Mouse (Mus musculus): Measurements from ENCODE around the gene Mpped1. TPM values are rescaled to one million over a fixed set of nuclear protein-coding genes. Genes with fewer than 3 reads are reported as not detected.

Gene Mpped1
- polyA plus RNA-seq, 1 experiment from 2014 or later = 8.4 TPM

DNA sequence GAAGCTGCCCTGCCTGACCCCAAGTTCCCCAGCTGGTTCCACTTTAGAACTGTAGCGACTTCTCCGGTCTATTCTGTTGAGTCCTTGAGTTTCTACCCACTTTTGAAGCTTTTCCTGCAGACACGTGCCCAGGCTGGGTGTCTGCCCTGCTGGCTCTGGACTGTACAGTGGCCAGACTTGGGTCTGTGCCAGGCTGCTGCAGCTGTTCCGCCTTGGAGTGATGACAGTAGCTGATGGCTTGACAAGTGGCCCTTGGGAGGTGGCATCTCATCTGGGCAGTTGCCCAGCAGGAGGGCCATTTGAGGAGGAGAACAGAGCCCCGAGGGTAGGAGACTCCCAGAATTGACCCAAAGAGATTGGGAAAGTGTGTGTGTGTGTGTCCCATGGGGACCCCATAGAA lies 6.8 kb upstream of the Mpped1 start:
- Histone ChIP-seq H3K27me3 (ENCODE audit: low read depth, poor library complexity, severe bottlenecking) (peaks cover 33% of the 10 kb centered on the region), H3K4me3 (no peak overlapping the region), H3K9me3 (replicated peaks) (no peaks in the 10 kb centered on the region), H3K27ac (replicated peaks) (no peak overlapping the region), H3K4me1 (peaks cover 19% of the 10 kb centered on the region), H3K36me3 (no peaks in the 10 kb centered on the region)
- WGBS = 89% methylated on average over 5 of the region's 5 CpGs
- no peak for DNase-seq (ENCODE audit: low spot score)

DNA sequence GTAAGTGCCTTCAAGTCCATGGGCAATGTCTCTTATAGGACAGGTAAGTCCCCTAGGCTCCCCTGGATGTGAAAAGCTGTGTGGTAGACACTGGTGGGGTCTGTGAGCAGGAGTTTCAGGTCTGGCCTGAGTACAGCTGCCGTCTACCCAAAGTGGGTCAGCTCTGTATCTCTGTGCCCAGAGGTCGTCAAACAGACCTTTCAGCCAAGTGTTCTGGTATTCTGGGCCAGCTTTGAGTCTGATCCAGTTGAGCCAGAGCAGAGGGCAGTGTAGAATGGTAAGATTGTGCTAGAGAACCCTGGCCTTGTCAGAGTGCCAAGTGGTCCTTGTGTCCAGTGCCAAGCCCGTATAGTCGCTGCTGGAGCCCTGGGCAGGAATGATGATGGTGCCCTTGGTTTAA lies 6.3 kb upstream of the Mpped1 start:
- Histone ChIP-seq H3K9me3 (replicated peaks) (no peaks in the 10 kb centered on the region), H3K27me3 (ENCODE audit: low read depth, poor library complexity, severe bottlenecking) (peaks cover 38% of the 10 kb centered on the region)
- 91% methylated on average over 4 of the region's 4 CpGs for WGBS

DNA sequence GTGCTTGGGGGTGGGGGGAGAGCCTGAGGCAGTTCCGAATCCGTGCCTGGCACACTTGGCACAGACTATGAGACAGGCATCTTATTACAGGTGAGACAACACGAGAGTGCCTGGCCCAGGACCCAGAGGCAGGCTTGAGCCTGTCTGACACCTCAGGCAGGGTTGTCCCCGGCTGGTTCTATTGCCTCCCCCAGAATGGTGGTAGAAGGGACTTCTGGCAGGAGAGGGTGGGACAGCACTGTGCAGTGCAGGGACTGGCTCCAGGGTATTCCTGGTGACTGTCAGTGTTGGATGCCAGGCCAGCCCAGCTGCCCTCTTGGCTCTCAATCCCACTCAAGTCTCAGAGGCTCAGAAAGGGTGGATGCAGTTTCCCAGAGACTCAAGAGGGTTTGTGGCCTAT lies 4.3 kb upstream of the Mpped1 start:
- Histone ChIP-seq H3K36me3 (no peaks in the 10 kb centered on the region), H3K4me1 (peaks cover 19% of the 10 kb centered on the region), H3K4me3 (no peak overlapping the region), H3K27me3 (ENCODE audit: low read depth, poor library complexity, severe bottlenecking) (peaks cover 54% of the 10 kb centered on the region), H3K9me3 (replicated peaks) (no peaks in the 10 kb centered on the region), H3K27ac (replicated peaks) (no peak overlapping the region)
- DNase-seq (ENCODE audit: low spot score) = no peak
- WGBS = 70% methylated on average over 4 of the region's 4 CpGs

More for the DNA sequence above, 6.3 kb upstream of the Mpped1 start:
- H3K36me3 ChIP-seq = no peaks in the 10 kb centered on the region
- H3K4me3 ChIP-seq = no peak overlapping the region
- no peak for DNase-seq (ENCODE audit: low spot score)
- H3K27ac ChIP-seq (replicated peaks) = no peak overlapping the region
- H3K4me1 ChIP-seq = peaks cover 19% of the 10 kb centered on the region

DNA sequence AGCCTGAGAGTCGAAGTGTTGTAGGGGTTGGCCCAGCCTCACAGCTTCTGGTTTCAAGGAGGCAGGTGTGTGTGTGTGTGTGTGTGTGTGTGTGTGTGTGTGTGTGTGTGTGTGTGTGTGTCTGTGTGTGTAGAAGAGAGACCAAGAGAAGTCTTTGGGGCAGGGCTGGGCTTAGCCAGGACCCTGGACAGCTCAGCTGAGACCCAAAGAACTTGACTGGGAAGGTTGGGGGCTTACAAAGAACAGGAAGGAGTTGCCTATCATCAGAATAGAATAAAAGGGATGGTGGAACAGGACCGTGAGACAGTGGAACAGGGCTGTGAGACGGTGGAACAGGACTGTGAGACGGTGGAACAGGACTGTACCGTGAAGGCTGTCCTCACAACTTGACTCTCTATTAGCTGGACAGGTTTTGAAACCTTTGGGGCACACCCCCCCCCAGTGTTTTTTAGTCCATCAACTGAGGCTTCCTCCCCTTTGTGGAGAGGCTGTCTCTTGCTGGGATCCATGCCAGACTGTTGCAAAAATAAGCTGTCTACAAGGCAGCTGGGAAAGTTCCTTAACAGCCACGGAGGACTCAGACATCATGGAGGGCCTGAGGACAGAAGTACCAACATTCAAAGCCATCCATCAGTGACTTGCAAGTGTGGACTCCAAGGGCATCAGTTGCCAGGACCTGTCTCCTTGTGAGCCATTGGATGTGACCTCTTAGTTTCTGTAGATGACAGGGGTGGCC lies 2.8 kb upstream of the Mpped1 start:
- no peak overlapping the region for H3K4me3 ChIP-seq
- 86% methylated on average over 6 of the region's 6 CpGs for WGBS
- no peaks in the 10 kb centered on the region for H3K9me3 ChIP-seq (replicated peaks)
- H3K36me3 ChIP-seq = no peaks in the 10 kb centered on the region
- peaks cover 60% of the 10 kb centered on the region for H3K27me3 ChIP-seq (ENCODE audit: low read depth, poor library complexity, severe bottlenecking)
- peaks cover 30% of the 10 kb centered on the region for H3K4me1 ChIP-seq
- DNase-seq (ENCODE audit: low spot score) = no peak
- no peak overlapping the region for H3K27ac ChIP-seq (replicated peaks)

DNA sequence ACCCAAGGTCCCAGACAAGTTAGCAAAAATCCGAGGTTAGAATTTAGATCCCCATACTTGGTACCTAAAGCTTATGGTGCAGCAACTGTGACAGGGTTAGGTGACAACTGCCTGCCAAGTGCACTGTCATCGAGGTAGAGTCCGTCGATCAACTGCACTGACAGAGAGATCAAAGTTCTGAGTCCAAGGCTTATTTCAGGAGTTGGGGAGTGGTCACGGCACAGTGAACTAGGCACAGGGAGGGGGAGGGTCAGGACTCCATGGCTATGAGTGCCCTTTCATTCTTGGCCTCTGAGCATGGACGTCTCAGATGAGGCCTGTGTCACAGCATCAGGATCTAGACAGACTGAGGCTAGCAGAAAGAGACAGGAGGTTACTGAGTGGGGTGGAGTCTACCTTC lies 1.8 kb upstream of the Mpped1 start:
- DNase-seq (ENCODE audit: low spot score) = no peak
- no peaks in the 10 kb centered on the region for H3K36me3 ChIP-seq
- WGBS = 70% methylated on average over 6 of the region's 6 CpGs
- H3K9me3 ChIP-seq (replicated peaks) = no peaks in the 10 kb centered on the region
- peaks cover 26% of the 10 kb centered on the region for H3K4me1 ChIP-seq
- peaks cover 67% of the 10 kb centered on the region for H3K27me3 ChIP-seq (ENCODE audit: low read depth, poor library complexity, severe bottlenecking)
- H3K4me3 ChIP-seq = no peak overlapping the region
- no peak overlapping the region for H3K27ac ChIP-seq (replicated peaks)

DNA sequence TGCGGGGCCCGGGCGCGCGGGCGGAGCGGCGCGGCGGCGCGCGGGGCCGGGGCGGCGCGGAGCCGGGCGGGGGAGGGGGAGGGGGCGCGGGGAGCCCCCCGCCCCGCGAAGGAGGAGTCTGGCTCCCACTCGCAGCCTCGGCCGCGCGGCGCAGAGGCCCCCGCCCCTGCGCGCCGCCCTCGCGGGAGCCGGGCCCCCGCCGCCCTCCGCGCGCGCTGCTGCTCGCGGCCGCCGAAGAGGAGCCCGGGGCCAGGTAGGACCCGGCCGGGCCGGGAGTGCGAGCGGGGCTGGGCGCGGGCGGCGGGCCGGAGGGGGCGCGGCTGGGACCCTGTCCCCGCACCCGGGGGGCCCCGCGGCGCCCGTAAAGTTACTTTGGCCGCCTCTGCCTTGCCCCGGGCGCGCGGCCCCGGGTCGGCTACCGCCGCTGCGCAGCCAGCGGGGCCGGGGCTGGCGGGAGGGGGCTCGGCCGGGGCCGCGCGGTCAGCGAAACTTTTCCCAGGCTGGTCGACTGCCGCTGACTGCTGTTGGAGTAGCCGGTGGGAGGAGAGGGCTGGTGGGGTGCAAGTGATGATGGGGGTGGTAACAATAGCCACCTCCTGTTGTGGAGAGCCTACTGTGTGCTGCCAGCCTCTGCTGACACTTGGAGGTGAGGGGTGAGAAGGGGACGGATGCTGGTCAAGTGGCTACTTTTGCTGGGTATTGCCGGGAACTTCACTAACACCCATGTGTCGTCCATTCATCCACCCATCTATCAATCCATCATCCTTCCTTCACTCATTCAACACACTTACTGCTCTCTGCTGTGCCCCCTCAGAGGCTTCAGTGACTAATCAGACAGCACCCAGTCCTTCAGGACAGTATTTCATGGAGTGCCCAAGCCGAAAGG lies 831 bp downstream of the Mpped1 start:
- no peaks in the 10 kb centered on the region for H3K36me3 ChIP-seq
- no peaks in the 10 kb centered on the region for H3K9me3 ChIP-seq (replicated peaks)
- H3K27ac ChIP-seq (replicated peaks) = peak overlapping the region; percentile 87
- peaks cover 28% of the 10 kb centered on the region for H3K4me1 ChIP-seq
- DNase-seq (ENCODE audit: low spot score) = peak; percentile 51
- H3K4me3 ChIP-seq = peak overlapping the region; percentile 72
- WGBS = 5% methylated on average over 71 of the region's 92 CpGs
- H3K27me3 ChIP-seq (ENCODE audit: low read depth, poor library complexity, severe bottlenecking) = peaks cover 69% of the 10 kb centered on the region

DNA sequence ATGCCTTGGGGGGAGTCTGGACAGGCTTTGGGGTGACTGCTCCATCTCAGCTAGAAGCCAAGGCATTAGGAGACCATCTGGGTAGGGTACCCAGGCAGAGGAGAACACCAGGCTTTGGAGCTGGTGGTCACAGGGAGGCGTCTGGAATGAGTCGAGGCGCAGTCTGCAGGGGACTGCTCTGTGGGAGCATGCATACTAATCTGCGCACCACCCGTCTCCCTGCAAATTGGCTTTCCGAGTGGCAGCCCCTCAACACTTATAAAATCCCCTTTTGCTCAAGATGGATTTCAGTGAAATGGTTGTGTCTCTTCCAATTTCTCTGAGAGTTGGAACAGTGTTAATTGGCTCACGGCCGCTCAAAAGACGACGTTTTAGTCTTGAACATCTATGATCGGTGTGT lies 2.0 kb downstream of the Mpped1 start:
- Histone ChIP-seq H3K4me3 (no peak overlapping the region; the same call in 1 of the 2 replicates), H3K4me1 (peaks cover 28% of the 10 kb centered on the region), H3K27me3 (ENCODE audit: low read depth, poor library complexity, severe bottlenecking) (peaks cover 61% of the 10 kb centered on the region), H3K36me3 (no peaks in the 10 kb centered on the region), H3K27ac (replicated peaks) (no peak overlapping the region), H3K9me3 (replicated peaks) (no peaks in the 10 kb centered on the region)
- WGBS = 76% methylated on average over 11 of the region's 11 CpGs
- DNase-seq (ENCODE audit: low spot score) = no peak

DNA sequence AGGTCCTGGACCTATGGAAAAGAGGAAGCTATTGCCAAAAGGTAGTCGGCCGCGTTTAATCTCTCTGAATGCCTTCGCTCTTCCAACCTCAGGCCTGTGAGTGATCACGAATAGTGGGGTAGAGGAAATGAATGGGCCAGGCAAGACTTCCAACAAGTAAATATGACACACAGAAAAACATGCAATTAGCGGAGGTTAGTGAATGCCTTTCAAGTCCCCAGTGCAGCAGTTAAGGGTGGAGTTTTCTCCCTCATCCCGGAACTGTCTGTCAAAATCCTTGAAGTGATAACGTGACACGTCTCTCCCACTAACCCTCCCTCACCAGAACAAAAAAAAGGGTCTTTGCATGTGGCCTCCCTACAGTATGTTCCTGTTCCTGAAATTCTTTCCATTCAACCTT lies 3.0 kb downstream of the Mpped1 start:
- Histone ChIP-seq H3K9me3 (replicated peaks) (no peaks in the 10 kb centered on the region), H3K4me1 (peaks cover 28% of the 10 kb centered on the region), H3K36me3 (no peaks in the 10 kb centered on the region), H3K27me3 (ENCODE audit: low read depth, poor library complexity, severe bottlenecking) (peaks cover 53% of the 10 kb centered on the region), H3K27ac (replicated peaks) (no peak overlapping the region), H3K4me3 (no peak overlapping the region)
- no peak for DNase-seq (ENCODE audit: low spot score)
- whole genome bisulfite sequencing = 57% methylated on average over 9 of the region's 9 CpGs

DNA sequence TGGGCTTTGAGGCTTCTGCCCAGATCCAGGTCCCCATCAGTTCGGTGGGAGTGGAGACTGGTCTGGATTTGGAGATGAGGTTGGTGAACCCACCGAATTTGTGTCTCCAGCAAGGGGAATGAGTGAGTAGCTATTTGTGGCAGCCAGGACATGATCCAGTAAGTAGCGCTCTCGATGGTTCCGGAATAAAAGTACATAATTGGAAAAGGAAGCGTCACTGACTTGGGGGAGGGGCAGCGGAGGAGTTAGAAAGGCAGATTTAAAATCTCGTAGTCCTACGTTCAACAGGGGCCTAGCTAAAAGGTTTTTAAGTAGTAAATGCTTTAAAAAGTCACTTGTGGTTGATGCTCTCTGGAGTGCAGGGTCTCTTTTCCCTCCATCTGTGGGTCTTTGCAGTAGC lies 5.5 kb downstream of the Mpped1 start:
- Histone ChIP-seq H3K27me3 (ENCODE audit: low read depth, poor library complexity, severe bottlenecking) (peaks cover 30% of the 10 kb centered on the region), H3K4me3 (no peak overlapping the region), H3K36me3 (no peaks in the 10 kb centered on the region), H3K27ac (replicated peaks) (no peak overlapping the region), H3K9me3 (replicated peaks) (no peaks in the 10 kb centered on the region), H3K4me1 (peaks cover 22% of the 10 kb centered on the region)
- no peak for DNase-seq (ENCODE audit: low spot score)
- WGBS = 79% methylated on average over 9 of the region's 9 CpGs

DNA sequence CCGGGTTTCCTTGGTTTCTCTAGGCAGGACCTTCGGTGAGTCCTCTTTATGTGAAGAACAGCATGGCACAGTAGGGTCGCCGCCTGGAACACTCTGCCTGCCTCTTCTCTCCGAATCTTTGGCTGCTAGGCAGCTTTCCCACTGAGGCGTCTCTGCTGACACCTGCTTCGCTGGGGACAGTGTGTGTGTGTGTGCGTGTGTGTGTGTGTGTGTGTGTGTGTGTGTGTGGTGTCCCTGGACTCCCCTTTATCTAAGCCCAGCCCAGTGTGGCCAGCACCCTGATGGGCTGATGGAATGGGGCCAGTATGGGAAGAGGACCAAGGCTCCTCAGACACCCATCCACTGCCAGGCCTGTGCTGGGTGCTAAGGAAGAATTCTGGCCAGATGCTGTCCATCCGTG lies 9.8 kb downstream of the Mpped1 start:
- WGBS = 80% methylated on average over 9 of the region's 9 CpGs
- H3K27me3 ChIP-seq (ENCODE audit: low read depth, poor library complexity, severe bottlenecking) = no peaks in the 10 kb centered on the region

DNA sequence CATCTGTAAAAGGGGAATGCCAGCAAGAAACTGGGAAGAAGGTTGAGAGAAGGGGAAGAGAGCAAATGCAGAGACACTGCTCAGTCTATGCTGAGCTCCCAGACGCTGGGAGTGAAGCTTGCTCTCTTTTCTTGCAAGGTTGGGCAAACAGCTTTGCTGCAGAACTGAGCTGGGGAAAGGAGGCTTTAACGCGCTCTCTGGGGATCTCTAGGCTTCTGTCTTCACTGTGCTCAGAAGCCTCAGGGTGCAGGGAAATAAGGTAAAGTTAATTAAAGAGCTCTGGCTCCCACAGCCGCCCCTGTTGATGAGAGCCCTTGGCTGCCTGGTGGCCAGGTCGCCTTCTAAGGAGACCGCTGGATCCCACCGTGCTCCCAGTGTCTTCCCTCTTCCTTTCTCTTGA lies 17.7 kb downstream of the Mpped1 start:
- H3K4me3 ChIP-seq = no peak overlapping the region
- H3K36me3 ChIP-seq = no peaks in the 10 kb centered on the region
- whole genome bisulfite sequencing = 57% methylated on average over 7 of the region's 7 CpGs
- H3K27me3 ChIP-seq (ENCODE audit: low read depth, poor library complexity, severe bottlenecking) = no peaks in the 10 kb centered on the region
- peaks cover 23% of the 10 kb centered on the region for H3K4me1 ChIP-seq
- H3K9me3 ChIP-seq (replicated peaks) = no peaks in the 10 kb centered on the region
- H3K27ac ChIP-seq (replicated peaks) = no peak overlapping the region
- DNase-seq (ENCODE audit: low spot score) = no peak

More for the DNA sequence above, 9.8 kb downstream of the Mpped1 start:
- DNase-seq (ENCODE audit: low spot score) = no peak
- Histone ChIP-seq H3K4me3 (no peak overlapping the region), H3K27ac (replicated peaks) (no peak overlapping the region), H3K36me3 (no peaks in the 10 kb centered on the region), H3K4me1 (0 out of 2 replicates have a peak, but pooled peaks cover 5% of the 10 kb centered on the region), H3K9me3 (replicated peaks) (no peaks in the 10 kb centered on the region)

DNA sequence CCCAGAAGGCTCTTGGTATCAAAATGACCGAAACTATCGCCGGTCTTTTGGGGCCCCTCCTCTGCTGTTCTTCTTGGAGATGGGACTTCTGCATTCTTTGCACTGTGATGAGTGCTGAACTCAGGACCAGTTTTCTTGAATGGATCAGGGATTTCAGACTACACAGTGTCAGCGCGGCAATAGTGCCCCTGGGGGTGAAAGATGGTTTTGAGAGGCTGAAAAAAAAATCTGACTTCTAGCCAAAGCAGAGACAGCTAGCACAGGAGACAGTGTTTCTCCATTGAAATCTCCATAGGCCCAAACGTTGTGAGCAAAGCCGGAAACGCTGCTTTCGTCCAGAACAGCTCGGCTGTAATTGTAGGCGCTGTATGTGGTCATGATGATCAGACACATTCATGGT lies 19.7 kb downstream of the Mpped1 start:
- 90% methylated on average over 11 of the region's 11 CpGs for WGBS
- no peaks in the 10 kb centered on the region for H3K27me3 ChIP-seq (ENCODE audit: low read depth, poor library complexity, severe bottlenecking)
- H3K9me3 ChIP-seq (replicated peaks) = no peaks in the 10 kb centered on the region

DNA sequence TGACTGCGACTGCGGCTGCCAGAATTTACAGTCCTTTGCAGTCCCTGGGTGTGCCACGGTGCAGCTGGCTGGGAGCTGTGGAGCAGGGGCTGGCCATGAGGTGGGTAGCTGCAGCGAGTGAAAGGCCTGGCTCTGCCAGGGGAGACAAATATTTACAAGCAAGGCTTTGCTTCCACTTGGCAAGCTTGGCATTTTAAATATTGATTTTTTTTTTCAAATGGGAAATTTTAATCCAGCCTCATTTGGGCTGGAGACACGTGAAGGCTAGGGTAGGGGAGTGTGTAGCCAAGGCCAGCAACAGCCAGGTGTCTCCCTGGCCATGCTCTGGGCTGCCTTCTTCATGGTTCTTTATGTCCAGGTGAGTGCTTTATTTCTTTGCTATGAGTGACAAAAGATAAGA lies 21.7 kb downstream of the Mpped1 start:
- Histone ChIP-seq H3K27ac (replicated peaks) (no peak overlapping the region), H3K4me3 (no peak overlapping the region), H3K27me3 (ENCODE audit: low read depth, poor library complexity, severe bottlenecking) (no peaks in the 10 kb centered on the region), H3K9me3 (replicated peaks) (no peaks in the 10 kb centered on the region), H3K4me1 (peaks cover 4% of the 10 kb centered on the region), H3K36me3 (no peaks in the 10 kb centered on the region)
- DNase-seq (ENCODE audit: low spot score) = no peak
- WGBS = 68% methylated on average over 5 of the region's 5 CpGs

More for the DNA sequence above, 19.7 kb downstream of the Mpped1 start:
- Histone ChIP-seq H3K4me1 (peaks cover 23% of the 10 kb centered on the region), H3K36me3 (no peaks in the 10 kb centered on the region), H3K27ac (replicated peaks) (no peak overlapping the region), H3K4me3 (no peak overlapping the region)
- DNase-seq (ENCODE audit: low spot score) = no peak
